Mouse (Mus musculus) liver (tissue): ENCODE results near the gene Olfr688.
A peak's percentile ranks its signal among the peaks of the same experiment; 100 is the strongest.

Experiments
- DNase-seq: peaks from one replicate; pipeline ENCODE4 v3.0.0-alpha.2; 2020; ENCODE audit warnings: mixed read lengths

The Olfr688 gene

GRCm38 (mm10) chr7:105287795-105288194, at the start of gene Olfr688:
Olfr688 (plus strand) TSS chr7:105288095.
- DNase-seq = no peak

DNA sequence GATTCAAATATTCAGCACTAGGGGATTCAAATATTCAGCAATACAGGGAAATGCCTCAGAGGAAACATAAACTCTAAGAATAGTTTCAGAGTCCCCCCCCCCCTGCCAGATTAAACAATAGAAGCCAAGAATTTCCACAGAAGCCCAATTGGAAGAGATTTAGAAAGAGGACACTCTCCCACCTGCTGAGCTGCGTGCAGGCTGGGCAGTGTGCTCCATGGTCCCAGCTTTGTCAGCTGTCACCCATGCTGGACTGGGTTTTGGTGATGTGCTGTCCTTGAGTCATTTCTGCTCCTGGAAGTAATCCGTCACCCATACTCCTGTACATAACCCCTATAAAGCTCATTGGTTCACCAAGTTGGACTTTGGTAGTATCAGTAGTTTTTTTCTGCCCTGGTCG, 40.2 kb upstream of the Olfr688 start:
- DNase-seq = no peak

- no peak for DNase-seq
These were observed 39.7 kb upstream of the Olfr688 start for GRCm38 (mm10) chr7:105248197-105248596.

DNA sequence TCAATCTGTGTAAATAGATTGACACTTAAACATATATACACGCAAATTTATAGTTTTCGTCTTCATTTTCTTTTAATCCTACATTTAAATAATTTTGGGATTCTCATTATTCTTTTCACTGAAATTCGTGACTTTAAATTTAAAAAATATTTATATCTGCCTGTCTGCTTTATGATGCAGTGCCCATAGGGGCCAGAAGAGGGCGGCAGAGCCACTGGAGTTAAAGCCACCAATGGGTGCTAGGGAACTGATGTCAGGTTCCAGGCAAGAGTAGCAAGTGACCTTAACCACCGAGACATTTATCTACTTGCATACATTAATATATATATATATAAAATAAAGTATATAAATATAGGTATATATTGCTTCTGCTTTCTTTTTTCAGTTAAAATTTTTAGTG, 31.2 kb upstream of the Olfr688 start:
- peak; percentile 35 for DNase-seq

DNA sequence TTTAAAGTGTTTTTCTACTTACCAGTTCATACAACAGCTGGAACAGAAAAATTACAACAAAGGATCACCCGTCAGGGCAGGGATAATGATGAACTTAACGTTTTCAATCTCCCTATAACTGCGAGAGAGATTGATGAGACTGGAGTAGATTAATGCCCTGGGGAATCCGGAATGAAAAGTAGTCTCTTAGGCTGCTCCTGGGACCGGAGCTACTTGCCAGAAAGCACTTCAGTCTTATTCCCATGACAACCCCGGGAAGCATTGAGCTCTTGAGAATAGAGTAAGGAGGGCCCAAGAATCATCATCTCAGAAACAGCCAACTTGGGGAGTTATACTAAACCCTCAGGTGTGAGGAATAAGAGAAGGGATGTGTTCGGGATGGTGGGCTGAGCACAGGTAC, 15.5 kb upstream of the Olfr688 start:
- no peak for DNase-seq

DNA sequence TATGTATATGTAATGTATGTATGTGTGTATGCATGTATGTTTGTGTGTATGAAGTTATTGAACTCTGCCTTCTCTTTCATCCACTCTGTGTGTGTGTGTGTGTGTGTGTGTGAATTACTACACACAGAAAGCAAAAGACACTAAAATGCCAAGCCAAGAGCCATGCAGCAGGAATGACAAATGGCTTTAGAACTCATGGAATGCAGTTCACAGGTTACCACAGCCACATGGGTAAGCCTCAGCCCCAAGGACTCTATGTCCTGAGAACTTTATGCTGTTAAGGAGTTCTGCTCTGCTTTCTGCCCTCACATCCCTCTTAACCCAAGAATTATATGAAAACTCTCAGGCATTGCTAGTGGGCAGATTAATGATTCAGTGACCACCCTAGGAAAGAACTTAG, 2.2 kb downstream of the Olfr688 start:
- DNase-seq = no peak

DNA sequence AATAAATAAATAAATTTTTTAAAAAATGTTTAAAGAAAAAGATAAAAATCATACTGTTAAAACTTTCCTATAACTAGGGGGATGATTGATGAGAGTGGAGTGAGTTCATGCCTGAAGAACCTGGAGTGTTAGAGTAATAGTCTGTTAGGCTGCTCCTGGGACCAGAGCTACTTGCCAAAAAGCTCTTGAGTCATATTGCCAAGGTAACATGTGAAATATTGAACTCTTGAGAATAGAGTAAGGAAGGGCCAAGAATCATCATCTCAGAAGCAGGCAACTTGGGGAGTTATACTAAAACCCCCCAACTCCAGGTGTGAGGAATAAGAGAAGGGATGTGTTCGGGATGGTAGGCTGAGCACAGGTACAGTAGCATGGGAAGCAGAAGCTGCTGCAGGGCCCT, 23.0 kb downstream of the Olfr688 start, which contains the start of gene Olfr689:
Olfr689 (plus strand) TSS at position 301 of the 400 bp plus-strand sequence.
- no peak for DNase-seq

- no peak for DNase-seq
These were observed 37.4 kb downstream of the Olfr688 start for GRCm38 (mm10) chr7:105325302-105325701.

DNA sequence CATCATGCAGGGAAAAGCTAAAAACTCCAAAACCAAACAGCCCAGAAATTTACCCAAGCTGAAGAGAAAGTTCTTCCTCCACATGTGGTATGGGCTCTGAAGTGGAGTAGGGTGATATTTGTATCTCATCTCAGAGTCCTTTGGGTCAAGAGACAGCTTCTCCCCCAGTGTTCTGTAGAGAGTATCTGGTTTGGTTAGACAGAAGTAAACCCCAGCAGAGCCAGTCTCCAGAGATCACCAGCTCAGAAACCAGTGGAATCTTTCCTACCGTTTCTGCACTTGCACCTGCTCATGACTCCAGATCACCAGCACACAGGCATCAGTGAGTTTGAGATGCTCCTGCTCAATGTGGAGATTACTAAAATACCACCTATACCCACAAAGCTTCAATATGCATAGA, 46.1 kb downstream of the Olfr688 start, which contains the start of gene Olfr690:
Olfr690 (minus strand) TSS at position 101 of the 400 bp plus-strand sequence.
- DNase-seq = no peak
